Mouse (Mus musculus): ENCODE results near the gene Megf11.

GRCm38 (mm10) chr9:64532711-64533242, 147.4 kb downstream of the Megf11 start:
- TF ChIP-seq CTCF (IDR thresholded peaks at IDR 0.05), result no peak
- TF ChIP-seq EP300 (IDR thresholded peaks at IDR 0.05; ENCODE audit: insufficient read depth, low read depth, low read length), result no peak
